Mouse (Mus musculus): Measurements from ENCODE around the gene Gnl2. TPM values are rescaled to one million over a fixed set of nuclear protein-coding genes. Genes with fewer than 3 reads are reported as not detected.

Gene Gnl2
- polyA plus RNA-seq (2015; fragmentation: Nextera tagmentation; extraction: Ambion mirVana) = 63.7 and 66.1 TPM in 2 replicates

- TF ChIP-seq CTCF (IDR thresholded peaks at IDR 0.05; ENCODE audit: low read depth) = no peak
- DNase-seq (ENCODE audit: low spot score) = no peak
- H3K4me3 ChIP-seq (replicated peaks; ENCODE audit: low read depth, low read length) = no peak within 1 kb of the TSS
- H3K4me1 ChIP-seq (replicated peaks; ENCODE audit: insufficient read depth, low read length) = no peaks in the 10 kb centered on the region
- no peaks in the 10 kb centered on the region for H3K36me3 ChIP-seq (ENCODE audit: insufficient read depth, low read length)
- H3K9ac ChIP-seq (ENCODE audit: low read depth, low read length) = no peak within 1 kb of the TSS
- H3K27me3 ChIP-seq (ENCODE audit: insufficient read depth, low read length) = no peaks in the 10 kb centered on the region
- no peaks in the 10 kb centered on the region for H3K9me3 ChIP-seq (replicated peaks; ENCODE audit: low read length)
- no peak for ATAC-seq (replicated peaks; ENCODE audit: low FRiP score, low read depth)
- H3K4me2 ChIP-seq (ENCODE audit: low read length) = no peak within 1 kb of the TSS
- H3K27ac ChIP-seq = no peak within 1 kb of the TSS
- 70% methylated on average over 10 of the region's 10 CpGs for WGBS
Measured at GRCm38 (mm10) chr4:125015806-125016635, at the start of gene Gnl2. Gene Gnl2, plus strand, starts transcription at chr4:125016585.

DNA sequence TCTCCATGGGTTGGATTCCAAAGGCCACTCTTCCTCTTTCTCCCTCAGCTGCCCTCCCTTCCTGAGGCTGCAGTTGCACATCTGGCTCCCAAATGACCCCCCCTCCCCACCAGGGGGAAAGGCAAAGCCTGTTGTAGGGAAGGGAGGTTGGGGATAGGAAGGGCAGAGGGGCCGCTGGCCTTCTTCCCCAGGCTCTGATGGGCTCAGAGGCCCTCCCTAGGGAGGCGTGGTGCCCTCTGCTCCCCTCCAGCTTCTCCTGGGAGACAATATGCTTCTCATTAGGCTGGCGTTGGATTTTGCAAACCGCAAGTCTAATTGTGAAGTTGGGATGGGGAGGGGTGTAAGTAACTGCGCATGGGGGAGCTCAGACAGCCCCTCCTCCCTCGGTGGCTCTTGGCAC, 47.7 kb upstream of the Gnl2 start:
- no peak overlapping the region for H3K9ac ChIP-seq (ENCODE audit: low read depth, low read length)
- no peak overlapping the region for H3K27ac ChIP-seq
- H3K4me3 ChIP-seq (replicated peaks; ENCODE audit: low read depth, low read length) = no peak overlapping the region
- H3K4me1 ChIP-seq (replicated peaks; ENCODE audit: insufficient read depth, low read length) = no peaks in the 10 kb centered on the region
- no peak for TF ChIP-seq CTCF (IDR thresholded peaks at IDR 0.05; ENCODE audit: low read depth)
- no peaks in the 10 kb centered on the region for H3K27me3 ChIP-seq (ENCODE audit: insufficient read depth, low read length)
- H3K4me2 ChIP-seq (ENCODE audit: low read length) = no peak overlapping the region
- ATAC-seq (replicated peaks; ENCODE audit: low FRiP score, low read depth) (no peak), DNase-seq (ENCODE audit: low spot score) (no peak)
- WGBS = 65% methylated on average over 6 of the region's 6 CpGs
- no peaks in the 10 kb centered on the region for H3K36me3 ChIP-seq (ENCODE audit: insufficient read depth, low read length)
- no peaks in the 10 kb centered on the region for H3K9me3 ChIP-seq (replicated peaks; ENCODE audit: low read length)

- H3K4me1 ChIP-seq (replicated peaks; ENCODE audit: insufficient read depth, low read length) = no peaks in the 10 kb centered on the region
- no peaks in the 10 kb centered on the region for H3K9me3 ChIP-seq (replicated peaks; ENCODE audit: low read length)
- no peak overlapping the region for H3K9ac ChIP-seq (ENCODE audit: low read depth, low read length)
- no peaks in the 10 kb centered on the region for H3K36me3 ChIP-seq (ENCODE audit: insufficient read depth, low read length)
- 74% methylated on average over 7 of the region's 7 CpGs for WGBS
- H3K4me2 ChIP-seq (ENCODE audit: low read length) = no peak overlapping the region
- no peak overlapping the region for H3K4me3 ChIP-seq (replicated peaks; ENCODE audit: low read depth, low read length)
- no peak for ATAC-seq (replicated peaks; ENCODE audit: low FRiP score, low read depth)
- H3K27me3 ChIP-seq (ENCODE audit: insufficient read depth, low read length) = no peaks in the 10 kb centered on the region
- DNase-seq (ENCODE audit: low spot score) = no peak
- no peak for TF ChIP-seq CTCF (IDR thresholded peaks at IDR 0.05; ENCODE audit: low read depth)
- no peak overlapping the region for H3K27ac ChIP-seq
Measured at GRCm38 (mm10) chr4:124969219-124969848, 47.1 kb upstream of the Gnl2 start.

- Histone ChIP-seq H3K4me1 (replicated peaks; ENCODE audit: insufficient read depth, low read length) (no peaks in the 10 kb centered on the region), H3K4me2 (ENCODE audit: low read length) (no peak overlapping the region), H3K36me3 (ENCODE audit: insufficient read depth, low read length) (no peaks in the 10 kb centered on the region), H3K27ac (no peak overlapping the region), H3K27me3 (ENCODE audit: insufficient read depth, low read length) (no peaks in the 10 kb centered on the region), H3K9ac (ENCODE audit: low read depth, low read length) (no peak overlapping the region), H3K9me3 (replicated peaks; ENCODE audit: low read length) (no peaks in the 10 kb centered on the region), H3K4me3 (replicated peaks; ENCODE audit: low read depth, low read length) (no peak overlapping the region)
- TF ChIP-seq CTCF (IDR thresholded peaks at IDR 0.05; ENCODE audit: low read depth) = no peak
- DNase-seq (ENCODE audit: low spot score) (no peak), ATAC-seq (replicated peaks; ENCODE audit: low FRiP score, low read depth) (no peak)
- WGBS = 66% methylated on average over 11 of the region's 11 CpGs
Measured at GRCm38 (mm10) chr4:124970194-124970593, 46.2 kb upstream of the Gnl2 start.

DNA sequence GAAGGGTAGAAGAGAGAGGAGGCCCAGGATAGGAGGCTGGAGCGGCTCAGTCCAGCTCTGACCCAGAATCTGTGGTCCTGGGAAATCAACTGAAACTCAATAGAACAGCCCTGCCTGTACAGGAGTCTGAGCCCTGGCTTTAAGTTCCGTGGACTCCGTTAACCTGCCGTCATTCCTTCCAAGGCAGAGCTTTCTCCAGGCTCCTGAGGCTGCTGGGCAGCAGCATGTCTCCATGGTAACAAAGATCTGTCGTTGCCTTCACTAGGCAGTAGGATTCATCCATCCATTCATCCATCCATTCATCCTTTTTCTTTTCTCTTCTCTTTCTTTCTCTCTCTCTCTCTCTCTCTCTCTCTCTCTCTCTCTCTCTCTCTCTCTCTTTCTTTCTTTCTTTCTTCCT, 45.7 kb upstream of the Gnl2 start:
- DNase-seq (ENCODE audit: low spot score) (no peak), ATAC-seq (replicated peaks; ENCODE audit: low FRiP score, low read depth) (no peak)
- Histone ChIP-seq H3K36me3 (ENCODE audit: insufficient read depth, low read length) (no peaks in the 10 kb centered on the region), H3K4me2 (ENCODE audit: low read length) (no peak overlapping the region), H3K9me3 (replicated peaks; ENCODE audit: low read length) (no peaks in the 10 kb centered on the region), H3K27ac (no peak overlapping the region), H3K4me1 (replicated peaks; ENCODE audit: insufficient read depth, low read length) (no peaks in the 10 kb centered on the region), H3K4me3 (replicated peaks; ENCODE audit: low read depth, low read length) (no peak overlapping the region), H3K27me3 (ENCODE audit: insufficient read depth, low read length) (no peaks in the 10 kb centered on the region), H3K9ac (ENCODE audit: low read depth, low read length) (no peak overlapping the region)
- TF ChIP-seq CTCF (IDR thresholded peaks at IDR 0.05; ENCODE audit: low read depth) = no peak
- 39% methylated on average over 5 of the region's 5 CpGs for WGBS

DNA sequence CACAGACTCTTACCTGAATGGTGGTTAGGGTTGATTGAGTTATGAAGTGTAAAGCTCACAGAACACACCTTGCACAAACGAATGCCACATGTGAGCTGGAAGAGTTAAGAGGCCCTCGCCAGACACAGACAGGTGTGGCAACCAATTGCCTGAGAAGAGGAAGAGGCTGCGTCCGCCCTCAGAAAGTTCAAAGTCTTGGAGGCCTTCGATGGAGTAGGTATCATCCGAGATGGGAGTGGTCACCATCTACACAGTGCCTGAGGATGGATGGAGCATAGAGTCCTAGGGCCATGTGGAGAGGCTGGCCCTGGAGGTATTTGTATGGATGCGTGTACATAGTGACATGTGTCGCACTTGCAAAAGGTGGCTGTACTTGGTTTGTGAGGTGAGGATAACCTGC, 45.3 kb upstream of the Gnl2 start:
- Histone ChIP-seq H3K4me1 (replicated peaks; ENCODE audit: insufficient read depth, low read length) (no peaks in the 10 kb centered on the region), H3K4me3 (replicated peaks; ENCODE audit: low read depth, low read length) (no peak overlapping the region), H3K27me3 (ENCODE audit: insufficient read depth, low read length) (no peaks in the 10 kb centered on the region), H3K9ac (ENCODE audit: low read depth, low read length) (no peak overlapping the region), H3K36me3 (ENCODE audit: insufficient read depth, low read length) (no peaks in the 10 kb centered on the region), H3K9me3 (replicated peaks; ENCODE audit: low read length) (no peaks in the 10 kb centered on the region), H3K27ac (no peak overlapping the region), H3K4me2 (ENCODE audit: low read length) (no peak overlapping the region)
- ATAC-seq (replicated peaks; ENCODE audit: low FRiP score, low read depth) (no peak), DNase-seq (ENCODE audit: low spot score) (no peak)
- TF ChIP-seq CTCF (IDR thresholded peaks at IDR 0.05; ENCODE audit: low read depth) = no peak
- WGBS = 83% methylated on average over 8 of the region's 8 CpGs

All from kidney, postnatal 0 days (tissue).